Mouse (Mus musculus): ENCODE results near the gene Cybrd1.

Cybrd1 gene

DNA sequence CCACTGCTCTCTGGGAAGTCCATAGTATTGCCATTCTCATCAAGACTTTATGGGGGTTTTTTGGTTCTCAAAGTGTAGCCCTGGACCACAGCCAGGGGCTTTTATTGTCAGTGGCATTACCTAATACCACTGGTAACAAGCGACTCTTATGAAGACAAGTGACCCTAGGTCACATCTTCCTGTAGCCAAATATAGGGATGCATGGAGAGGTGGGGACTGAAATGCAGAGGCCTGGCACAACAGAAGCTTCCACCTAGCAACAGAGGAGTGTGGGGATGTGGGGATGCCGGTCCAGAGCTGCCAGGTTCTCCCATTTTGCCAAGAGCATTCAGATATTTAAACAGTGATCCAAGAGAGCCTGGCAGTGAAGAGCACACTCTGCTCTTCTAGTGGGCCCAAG is 5.9 kb downstream of the Cybrd1 start:
- no peak for DNase-seq

GRCm38 (mm10) chr2:71127779-71128534 is 10.2 kb downstream of the Cybrd1 start:
- peak; percentile 50 for DNase-seq

- no peak for DNase-seq
These were observed 12.6 kb downstream of the Cybrd1 start for GRCm38 (mm10) chr2:71130366-71130765.

GRCm38 (mm10) chr2:71131866-71132496 is 14.3 kb downstream of the Cybrd1 start:
- DNase-seq = no peak

- no peak for DNase-seq
These were observed 16.4 kb downstream of the Cybrd1 start for GRCm38 (mm10) chr2:71134041-71134505.

DNA sequence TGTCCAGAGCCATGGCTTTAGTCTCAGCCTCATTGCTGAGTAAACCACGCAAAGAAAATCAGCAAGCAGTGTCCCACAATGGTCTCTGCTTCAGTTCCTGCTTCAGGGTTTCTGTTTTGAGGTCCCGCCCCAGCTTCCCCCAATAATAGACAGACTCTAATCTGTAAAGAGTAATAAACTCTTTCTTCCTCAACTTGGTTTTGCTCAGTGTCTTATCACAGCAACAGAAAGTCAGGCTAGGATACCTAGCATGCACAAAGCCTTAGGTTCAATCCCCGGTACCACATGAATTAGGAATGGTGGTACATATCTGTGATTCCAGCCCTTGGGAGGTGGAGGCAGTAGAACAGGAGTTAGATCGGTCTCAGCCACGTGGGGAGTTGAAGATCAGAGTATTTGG is 17.1 kb downstream of the Cybrd1 start:
- DNase-seq = no peak

GRCm38 (mm10) chr2:71140622-71141021 is 22.9 kb downstream of the Cybrd1 start:
- DNase-seq = no peak

DNA sequence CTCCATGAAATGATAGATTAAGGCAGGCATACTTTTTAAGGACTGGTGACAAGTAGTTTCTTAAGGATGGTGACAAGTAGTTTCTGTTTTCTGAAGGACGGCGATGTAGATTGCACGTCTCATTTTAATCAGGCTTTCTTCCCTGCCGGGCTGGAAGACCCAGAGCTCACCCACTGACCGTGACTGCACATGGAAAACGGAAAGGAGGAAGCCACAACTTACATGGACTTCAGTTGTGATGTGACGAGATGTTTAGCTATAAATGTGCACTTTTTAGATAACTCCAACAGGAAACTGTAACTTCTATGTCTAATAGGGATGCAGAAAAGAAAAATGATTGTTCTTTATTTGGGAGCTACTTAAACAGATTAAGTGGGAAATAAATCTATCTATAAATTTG is 24.7 kb downstream of the Cybrd1 start:
- DNase-seq = no peak

- no peak for DNase-seq
These were observed 28.1 kb downstream of the Cybrd1 start for GRCm38 (mm10) chr2:71145853-71146252.

DNA sequence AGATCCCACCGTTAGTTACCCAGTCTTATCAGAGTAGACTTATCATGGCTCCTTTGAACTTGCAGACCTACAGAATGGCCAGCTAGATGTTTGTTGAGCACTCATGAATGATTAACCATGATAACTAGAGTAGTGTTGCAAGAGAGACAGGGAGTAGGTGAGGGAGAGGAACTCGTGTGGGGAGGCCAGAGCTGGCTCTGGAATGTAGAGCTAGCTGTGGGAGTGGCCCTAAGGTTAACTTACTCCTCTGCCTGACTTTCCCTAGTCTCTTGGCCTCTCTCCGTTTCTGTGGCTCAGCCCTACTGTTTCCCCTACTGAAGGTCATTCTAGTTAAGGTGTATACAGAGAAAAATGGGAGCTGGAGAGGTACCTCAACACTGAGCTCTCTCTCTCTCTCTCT is 28.5 kb downstream of the Cybrd1 start:
- DNase-seq = no peak

DNA sequence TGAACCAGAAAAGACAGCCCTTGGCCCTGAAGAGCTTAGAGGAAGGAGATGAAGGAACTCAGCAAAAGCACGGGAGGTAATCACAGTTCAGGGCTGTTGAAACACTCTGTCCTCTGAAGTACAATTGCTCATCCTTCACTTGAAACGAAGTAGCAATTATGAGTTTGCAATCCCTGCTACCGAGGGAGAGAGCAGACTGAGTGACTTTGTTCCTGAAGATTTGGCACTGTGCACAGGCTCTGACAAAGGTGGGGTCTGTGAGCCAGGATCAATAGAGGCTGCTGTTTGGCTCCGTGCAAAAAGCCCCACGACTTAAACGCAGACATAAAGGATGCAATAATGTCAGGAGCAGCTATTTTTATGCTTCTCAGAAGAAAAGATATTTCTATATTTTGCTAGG is 30.1 kb downstream of the Cybrd1 start:
- DNase-seq = no peak

DNA sequence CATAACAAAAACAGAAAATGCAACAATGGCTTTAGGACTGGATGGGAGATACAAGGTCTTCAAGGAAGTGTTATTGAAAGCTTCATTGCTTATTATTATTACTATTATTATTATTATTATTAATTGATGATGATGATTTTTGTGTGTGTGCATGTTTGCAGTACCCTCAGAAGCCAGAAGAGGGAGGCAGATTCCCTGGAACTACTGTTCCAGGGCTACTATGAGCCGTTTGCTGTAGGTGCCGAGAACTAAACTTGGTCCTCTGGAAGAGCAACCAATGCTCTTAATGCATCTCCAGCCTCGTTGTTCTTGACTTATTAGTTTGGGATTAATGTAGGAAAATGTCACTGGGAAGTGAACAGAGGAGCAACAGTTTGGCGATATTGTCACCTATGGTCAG is 34.4 kb downstream of the Cybrd1 start:
- DNase-seq = no peak

GRCm38 (mm10) chr2:71155486-71155885 is 37.8 kb downstream of the Cybrd1 start:
- peak; percentile 74 for DNase-seq

GRCm38 (mm10) chr2:71156446-71156845 is 38.7 kb downstream of the Cybrd1 start:
- no peak for DNase-seq

DNA sequence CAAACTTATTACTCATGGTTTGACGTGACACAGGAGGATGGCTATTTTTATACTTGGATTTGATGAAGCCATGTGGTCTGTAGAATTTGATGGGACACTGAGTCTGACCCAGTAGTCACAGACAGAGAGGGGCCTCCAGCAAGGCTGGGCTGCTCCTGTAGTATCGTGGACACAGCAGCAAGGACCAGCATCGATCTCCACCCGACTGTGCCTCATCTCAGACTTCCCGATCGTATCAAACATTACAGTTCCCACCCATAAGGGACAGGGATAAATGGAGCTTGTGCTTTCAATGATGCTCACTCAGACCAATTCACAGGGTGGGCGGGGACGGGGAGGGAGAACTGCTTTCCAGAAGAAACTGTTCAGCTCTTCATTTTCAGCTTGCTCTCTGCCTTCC is 40.2 kb downstream of the Cybrd1 start:
- no peak for DNase-seq

DNA sequence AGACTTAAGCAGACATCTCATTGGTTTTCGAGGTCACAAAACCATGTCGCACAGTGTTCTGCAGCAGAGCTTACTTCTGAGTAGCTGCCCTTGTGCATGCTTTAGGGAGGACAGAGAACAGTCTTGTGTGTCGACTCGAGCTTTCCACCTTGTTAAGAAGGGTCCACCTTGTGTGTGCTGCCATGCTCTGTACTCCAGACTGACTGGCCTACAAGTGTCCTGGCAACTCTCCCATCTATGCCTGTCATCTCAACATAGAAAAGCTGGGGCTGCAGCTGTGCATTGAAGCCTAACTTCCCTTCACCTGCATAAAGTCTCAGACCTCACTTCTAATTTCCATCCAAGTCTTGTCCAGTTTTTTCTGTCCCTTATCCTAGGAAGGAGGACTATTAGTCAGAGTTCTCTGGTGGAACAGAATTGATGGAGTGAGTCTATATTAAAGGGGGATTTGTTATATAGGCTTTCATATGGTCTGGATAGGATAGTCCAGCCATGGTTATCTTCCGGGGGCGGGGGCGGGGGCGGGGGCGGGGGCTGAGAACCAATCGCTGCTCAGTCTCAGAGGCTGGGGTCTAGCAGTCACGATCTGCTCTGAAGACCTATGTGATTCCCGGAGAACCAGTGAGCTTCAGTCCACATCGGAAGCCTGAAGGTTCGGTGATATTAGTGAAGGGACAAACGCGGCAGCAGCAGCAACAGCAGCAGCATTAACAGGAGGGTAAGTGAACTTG is 42.0 kb downstream of the Cybrd1 start:
- DNase-seq = no peak

GRCm38 (mm10) chr2:71160307-71160861 is 42.7 kb downstream of the Cybrd1 start:
- DNase-seq = no peak

GRCm38 (mm10) chr2:71161558-71161957 is 43.8 kb downstream of the Cybrd1 start:
- DNase-seq = no peak

- DNase-seq = no peak
These were observed 45.3 kb downstream of the Cybrd1 start for GRCm38 (mm10) chr2:71162831-71163621.

DNA sequence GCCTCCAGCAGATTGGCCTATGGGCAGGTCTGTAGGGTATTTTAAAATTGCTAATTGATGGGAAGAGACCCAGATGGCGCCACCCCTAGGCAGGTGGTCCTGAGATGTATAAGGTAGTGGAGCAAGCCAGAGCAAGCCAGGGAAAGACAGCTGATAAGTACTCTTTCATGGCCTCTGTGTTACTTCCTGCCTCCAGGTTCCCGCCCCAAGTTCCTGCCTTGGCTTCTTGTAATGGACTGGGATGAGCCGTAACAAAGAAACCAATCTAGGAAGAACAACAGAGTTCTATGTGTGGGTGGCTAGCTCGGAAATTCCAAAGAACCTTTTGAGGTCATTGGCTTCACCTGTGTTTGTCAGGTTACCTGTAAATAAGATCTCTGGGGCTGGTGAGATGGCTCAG is 49.5 kb downstream of the Cybrd1 start:
- DNase-seq = no peak

DNA sequence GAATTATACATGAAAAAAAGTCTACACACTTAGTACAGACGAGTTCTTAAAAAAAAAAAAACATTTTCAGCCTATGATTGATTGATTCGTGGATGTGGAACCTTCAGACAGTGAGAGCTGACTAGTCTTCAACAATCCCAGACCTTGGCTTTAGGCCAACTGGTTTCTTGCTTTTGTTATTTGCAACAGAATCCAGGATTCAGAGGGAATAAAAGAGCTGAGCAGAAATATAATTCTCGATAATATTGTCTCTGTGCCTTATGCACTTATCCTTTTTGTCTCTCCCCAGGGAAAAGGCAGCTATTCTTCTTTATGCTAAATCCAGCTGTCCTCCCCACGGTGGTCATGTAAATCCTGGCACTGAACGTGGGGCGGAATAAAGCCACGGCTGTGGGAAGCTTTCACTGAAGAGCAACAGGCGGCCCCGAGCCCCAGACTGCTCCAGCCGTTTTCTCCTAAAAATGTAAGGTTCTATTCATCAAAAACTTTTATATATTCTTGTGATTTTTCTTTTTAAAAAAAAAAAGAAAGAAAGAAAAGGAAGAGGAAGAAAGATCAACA is 50.8 kb downstream of the Cybrd1 start:
- DNase-seq = no peak

DNA sequence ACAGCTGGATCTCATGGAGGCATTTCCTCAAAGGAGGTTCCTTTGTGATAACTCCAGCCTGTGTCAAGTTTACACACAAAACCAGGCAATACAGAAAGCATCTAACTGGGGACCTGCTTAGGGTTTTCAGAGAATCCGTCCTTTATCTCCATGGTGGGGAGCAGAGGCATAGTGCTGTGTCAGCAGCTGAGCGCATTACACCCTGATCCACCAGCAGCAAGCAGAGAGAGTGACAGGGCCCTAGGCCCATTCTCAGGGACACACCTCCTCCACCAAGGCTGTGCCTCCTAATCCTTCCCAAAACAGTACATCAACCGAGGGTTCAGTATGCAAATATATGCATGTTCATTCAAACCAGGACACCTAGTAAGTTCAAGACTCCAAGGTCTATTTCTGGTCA is 55.3 kb downstream of the Cybrd1 start:
- DNase-seq = no peak

Measured in thymus, postnatal 14 days (tissue).